Mouse (Mus musculus): ENCODE measurements at regions not wholly inside any gene's neighbourhood (a gene's known extent, or its start where the extent isn't known, plus 50 kb on each side); places are given as distances from the start of the nearest gene placed in this dataset.
"Not testable (repeated sequence)": the region's sequence is repeated elsewhere in the genome, so short reads cannot be mapped to it uniquely, and the experiment has no call there.

DNA sequence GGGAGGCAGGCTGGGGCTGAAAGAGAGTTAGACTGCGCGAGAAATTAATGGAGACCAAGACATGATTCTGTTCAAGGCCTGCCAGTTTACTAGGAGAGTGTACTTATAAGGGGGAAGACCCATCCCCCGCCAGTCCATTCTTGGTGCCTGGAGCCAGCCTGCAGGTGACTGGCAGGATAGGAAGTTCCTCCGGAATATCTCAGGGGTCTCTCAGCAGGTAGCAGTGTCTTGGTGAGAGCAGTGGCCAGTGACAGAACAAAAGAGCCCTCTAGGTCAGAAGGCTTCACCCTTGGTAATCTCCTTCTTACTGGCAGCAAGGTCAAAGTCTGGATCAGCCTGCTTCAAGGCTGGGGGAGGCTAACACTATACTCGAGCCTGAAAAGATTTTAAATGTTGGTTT lies 83.7 kb upstream of the Zfp804b start:
- no peak for DNase-seq (ENCODE audit: low spot score in 2 of 2)

DNA sequence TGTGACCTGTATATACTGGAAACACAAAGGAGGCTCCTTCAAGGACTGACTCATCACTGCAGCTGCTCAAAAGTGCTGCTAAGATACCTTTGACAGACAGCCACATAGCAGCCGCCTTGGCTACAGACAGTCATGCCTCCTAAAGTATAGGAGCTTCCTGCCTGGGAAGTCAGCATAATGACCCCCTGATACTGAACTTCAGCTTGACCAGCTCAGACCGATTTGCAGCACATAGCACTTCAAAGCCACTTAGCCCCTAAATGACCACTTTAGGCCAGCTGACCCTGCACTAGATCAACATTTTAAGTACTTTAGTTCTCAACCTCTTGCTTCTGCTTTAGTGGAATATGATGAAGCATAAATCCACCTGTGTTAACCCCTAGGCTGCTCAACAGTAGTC lies 91.9 kb upstream of the Zfp804b start:
- no peak for DNase-seq (ENCODE audit: low spot score in 2 of 2)

DNA sequence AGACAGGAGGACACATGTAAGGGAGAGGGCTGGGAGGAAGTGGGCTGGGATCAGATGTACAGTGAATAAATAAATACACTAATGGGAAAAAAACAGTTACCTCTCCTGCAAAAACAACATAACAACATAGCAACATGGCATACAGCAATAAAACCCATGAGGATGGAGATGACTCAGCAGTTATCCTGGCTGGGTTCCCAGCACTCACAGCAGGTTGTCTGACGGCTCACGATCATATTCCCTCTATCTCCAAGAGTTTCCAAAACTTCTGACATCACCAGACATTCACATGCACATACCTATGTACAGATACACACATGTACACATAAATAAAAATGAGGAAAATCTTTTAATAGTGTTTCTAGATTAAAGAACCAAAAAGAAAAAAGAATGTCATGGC lies 103.4 kb upstream of the Zfp804b start:
- DNase-seq (ENCODE audit: low spot score in 2 of 2) = no peak

DNA sequence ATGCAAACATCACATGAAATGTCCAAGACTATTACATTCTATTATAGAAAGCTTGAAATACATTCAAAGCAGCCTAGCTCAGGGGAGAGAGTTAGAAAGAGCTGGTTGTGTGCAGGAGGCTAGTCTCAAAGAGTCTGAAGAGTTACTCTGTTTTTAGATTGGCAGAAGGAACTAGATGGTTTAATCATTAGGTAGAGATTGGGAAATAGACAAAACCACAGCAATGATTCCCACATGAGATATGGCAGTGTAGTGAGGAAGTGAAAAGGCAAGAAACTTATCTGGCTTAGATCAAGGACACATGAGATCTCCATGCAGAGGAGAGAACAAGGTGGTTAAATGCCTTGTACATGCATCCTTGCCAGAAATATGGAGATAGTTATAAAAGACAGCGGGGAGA lies 110.3 kb upstream of the Zfp804b start:
- DNase-seq (ENCODE audit: low spot score in 2 of 2) = no peak

DNA sequence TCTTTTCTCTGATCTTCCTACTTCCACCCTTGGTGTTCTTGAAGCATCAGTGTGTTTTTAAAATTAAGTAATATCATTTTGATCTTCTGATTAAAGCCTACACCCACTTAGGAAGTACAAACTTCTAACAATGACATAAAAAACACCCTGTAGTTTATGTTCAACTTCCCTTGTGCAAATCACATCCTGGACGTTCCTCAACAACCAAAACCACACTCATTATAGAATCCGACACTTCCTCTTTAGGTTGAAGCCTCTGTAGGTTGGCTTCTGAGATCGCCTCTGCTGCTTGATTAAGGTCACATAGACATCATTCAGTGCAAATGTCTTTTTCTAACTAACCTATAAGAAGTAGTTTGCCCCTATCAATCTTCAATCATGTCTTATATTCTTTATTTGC lies 112.5 kb upstream of the Zfp804b start:
- no peak for DNase-seq (ENCODE audit: low spot score in 2 of 2)

DNA sequence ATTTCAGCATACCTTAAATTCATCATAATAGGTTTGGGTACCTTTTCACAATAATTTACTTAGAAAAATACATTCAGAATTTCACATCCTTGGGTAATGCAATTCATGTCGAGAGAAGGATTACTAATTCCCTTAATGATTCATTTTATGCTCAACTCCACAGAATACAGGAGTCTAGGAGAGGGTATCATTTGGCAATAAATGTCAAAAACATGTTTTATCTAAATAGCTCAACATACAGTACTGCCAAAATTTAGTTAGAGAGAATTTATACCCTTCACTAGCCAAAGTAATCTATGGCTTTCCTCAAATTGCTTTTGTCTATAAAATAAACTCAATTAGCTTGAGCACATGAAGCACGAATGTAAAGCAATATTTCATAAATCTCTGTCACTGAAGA lies 144.6 kb upstream of the Zfp804b start:
- DNase-seq (ENCODE audit: low spot score in 2 of 2) = no peak

DNA sequence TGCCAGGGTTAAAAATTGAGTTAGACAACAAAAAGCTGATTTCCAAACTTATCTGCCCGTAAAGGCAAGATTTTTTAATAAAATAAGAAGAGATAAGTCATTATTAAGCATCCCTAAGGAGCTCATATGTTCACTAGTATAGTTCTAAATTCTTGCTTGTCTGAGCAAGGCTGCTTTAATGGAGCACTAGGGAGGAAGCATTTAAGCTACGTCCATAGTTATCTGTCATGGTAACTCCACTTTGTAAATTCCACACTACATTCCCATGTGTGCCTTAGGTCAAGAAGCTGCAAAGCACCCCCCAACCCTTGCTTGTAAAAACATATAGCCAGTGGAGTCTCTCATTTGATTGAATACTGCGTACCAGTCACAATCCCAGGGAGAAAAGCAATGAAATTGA lies 145.0 kb upstream of the Zfp804b start:
- DNase-seq (ENCODE audit: low spot score in 2 of 2) = no peak

DNA sequence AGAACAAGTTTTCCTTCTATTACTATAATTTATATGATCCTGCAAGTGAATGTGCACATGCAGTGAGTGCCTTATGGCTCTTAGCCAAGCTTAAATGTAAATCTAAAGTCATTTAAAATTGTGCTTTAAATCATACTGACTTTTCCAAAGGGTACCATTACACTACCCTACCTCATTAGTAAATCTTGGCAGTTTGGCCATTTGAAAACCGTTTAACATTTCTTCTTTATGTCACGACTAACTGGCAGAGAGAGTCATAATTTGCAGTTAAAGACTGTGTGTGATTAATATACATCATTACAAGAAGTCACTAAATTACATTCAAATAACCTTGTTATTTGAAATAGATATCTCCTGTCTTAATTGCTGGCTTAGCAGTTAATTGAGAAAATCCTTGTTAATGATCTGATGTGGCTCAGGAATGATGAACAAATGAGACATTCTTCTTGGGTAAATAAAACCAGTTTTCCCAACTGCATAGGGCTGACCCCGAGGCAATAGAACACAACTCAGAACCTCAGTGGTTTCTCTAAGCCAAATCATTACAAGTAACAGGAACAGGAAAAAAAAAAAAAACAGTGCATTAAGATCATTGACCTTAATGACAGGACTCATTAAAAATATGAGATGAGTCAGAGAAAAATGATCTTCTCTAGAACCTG lies 173.1 kb upstream of the Zfp804b start:
- DNase-seq (ENCODE audit: low spot score in 2 of 2) = no peak

DNA sequence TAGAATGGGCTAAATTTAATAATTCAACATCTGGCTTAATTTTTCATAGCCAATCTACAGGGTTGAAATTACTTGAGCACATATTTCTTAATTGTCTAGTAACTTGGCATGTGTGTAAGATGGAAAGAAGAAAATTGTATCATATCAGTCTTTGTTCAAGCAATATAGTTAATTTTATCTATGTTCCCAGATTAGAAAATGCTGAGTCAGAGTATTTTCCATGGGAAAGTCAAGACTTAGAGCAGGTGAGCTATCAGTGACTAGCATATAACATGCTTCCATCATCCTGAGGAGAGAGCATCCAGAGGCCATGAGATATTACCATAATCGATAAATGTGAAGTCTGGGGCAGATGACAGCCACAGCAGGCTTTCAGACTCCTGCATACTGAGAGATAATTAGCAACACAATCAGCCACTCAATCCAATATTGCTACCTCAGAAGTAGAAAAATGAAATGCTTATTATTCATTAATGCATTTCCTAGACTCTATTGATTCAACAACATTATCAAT lies 188.2 kb upstream of the Zfp804b start:
- DNase-seq (ENCODE audit: low spot score in 2 of 2) = no peak

DNA sequence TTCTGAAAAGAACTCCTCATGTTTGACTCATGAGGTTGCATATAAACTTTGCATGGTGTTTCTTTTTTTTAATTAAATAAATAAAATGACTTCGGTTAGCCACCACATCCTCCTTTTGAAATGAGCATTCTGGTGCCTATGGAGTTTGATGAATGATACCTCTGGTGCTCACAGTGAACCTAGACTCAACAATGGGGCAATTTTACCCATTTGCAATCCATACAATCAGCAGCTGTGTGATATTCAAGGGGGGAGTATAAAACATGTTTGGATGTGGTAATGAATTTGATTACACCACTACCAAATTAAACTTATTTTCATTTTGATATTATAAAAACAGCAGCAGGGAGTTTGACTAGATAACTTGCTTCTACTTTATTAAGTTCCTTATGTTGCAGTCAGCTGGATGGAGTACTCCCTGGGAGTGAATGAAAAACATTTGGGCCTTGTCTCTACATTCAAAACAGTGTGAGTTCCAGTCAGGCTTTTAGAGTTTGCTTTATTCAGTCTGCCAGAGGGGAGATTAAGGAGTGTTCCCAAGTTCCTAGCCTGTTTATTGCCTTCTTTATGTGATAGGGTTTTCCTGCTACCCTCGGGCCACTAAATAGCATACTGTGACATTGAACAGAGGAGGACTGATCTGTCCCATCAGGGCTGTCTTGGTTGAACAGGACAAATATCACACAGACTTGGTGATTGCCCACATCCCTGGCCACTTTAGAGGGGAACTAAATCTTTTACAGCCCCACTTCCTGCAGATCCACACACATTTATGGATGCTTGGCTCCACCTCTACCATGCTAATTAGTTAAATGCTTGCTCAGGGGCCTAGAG lies 195.5 kb upstream of the Zfp804b start:
- no peak for DNase-seq (ENCODE audit: low spot score in 2 of 2)

DNA sequence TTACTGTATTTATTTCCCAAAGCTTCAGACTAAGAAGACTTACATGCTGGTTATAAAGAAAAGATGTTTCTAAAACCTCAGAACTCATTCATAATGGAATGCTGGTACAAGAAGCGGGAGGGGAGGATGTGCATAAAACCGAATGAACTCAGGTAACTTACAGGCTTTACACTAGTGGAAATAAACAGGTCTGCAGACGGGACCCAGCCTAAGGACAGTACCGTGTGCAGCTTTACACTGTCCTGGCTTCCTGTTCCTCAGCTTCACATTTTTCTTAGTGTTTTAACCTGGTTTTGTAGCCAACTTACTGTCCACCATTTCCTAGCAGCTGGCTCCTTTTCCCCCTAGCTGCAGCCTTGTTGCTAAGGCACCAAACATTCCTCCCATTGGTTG lies 196.1 kb upstream of the Zfp804b start:
- no peak for DNase-seq (ENCODE audit: low spot score in 2 of 2)

DNA sequence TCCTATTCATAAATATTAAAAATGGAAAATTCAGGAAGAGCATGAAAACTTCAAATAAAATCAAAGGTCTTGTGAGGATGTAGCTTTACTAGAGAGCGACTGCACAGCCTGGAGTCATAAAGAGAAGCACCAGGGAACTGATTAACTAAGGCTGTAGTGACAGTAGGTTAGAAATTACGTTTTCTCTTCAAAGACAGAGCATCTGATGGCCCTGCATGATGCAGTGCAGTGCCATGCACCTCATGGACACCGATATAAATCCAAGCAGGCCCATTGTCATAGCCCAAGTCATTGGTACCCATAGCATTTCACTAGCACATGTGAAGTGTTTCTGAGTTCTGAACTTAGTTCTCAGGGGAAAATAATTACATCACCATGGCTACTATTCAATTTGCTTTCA lies 199.3 kb upstream of the Zfp804b start:
- DNase-seq (ENCODE audit: low spot score in 2 of 2) = no peak

DNA sequence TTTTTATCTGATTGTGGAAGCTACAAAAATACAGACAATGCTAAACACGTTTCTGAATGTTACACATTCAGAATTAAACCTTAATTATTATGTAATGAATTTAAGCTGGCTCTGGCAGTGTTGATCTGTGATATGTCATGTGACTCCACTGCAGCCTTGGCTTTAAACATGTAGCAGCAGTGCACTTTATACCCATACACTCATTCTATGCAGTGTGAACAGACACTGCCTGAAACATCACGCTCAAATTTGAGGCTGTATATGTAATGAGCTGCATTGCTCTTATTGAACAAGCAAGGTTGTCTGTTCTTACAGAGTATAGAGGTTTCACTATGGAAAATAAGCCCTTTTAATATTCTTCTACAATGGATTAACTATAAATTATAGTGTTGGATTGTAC lies 235.9 kb upstream of the Zfp804b start:
- DNase-seq (ENCODE audit: low spot score in 2 of 2) = no peak

DNA sequence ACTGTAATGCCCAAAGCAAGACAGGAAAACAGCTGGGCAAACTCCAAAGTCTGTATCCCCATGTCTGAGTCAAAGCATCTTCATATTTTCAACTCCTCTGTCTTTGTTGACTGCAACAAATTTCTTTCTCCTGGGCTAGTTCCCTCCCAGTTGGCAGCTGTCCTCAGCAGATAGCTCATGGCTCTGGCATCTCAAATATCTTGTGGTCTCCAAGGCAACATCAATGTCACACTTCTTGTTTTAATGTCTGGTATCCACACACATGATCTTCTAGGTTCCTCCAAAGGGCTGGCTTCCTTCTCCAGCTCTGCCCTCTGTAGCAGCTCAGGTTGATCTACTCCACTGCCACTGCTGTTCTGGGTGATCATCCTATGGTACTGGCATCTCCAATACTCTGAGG lies 242.0 kb upstream of the Zfp804b start:
- no peak for DNase-seq (ENCODE audit: low spot score in 2 of 2)

DNA sequence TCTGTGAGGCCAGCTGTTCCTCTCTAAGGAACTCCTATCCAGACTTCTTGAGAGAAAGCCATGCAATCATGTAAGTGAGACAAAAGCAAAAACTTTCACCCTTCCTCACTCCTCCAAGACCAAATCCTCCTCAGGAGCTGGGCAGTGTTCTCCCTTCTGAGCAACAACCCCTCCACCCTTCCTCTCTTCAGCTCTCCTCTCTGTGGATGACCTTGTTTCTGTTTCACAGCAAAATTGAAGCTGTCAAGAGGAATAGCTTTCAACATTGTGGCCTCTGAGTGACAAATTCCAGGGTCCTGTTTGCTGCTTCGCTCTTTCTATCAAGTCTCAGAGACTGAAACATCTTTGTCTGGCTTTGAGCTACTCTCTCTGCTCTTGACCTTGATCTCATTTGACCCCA lies 255.9 kb upstream of the Zfp804b start:
- DNase-seq (ENCODE audit: low spot score in 2 of 2) = no peak

DNA sequence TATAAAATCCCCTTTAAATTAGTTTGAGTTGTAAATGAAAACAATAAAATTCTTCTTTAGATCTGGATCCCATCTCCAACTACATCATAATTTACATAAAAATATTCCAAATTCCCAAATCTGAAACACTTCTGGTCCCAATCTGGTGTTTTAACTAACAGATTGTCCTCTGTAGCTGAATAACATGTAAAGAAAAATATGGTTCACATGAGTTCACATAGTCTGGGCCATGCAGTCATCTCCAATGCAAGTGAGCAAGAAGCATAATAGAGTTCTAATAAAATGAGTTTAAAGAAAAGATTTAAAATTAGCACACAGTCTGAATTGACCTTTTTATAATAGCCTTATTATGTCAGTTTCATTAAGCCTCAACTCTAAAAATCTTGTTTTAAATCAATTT lies 263.0 kb upstream of the Zfp804b start:
- no peak for DNase-seq (ENCODE audit: low spot score in 2 of 2)

DNA sequence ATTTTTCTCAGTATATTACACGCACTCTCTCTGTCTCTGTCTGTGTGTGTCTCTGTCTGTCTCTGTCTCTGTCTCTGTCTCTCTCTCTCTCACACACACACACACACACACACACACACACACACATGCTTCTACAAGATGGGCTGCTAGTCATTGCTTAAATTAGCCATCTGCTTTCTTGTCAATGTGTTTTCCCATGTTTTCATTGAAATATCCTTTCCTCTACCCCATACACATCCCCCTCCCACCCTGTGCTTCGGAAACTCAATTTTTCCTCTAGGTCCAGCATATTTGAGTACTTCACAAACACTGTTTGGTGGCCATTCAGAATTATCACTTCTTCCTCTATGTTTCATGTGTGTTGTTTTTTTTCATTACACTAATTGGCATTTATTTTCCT lies 263.4 kb upstream of the Zfp804b start:
- no peak for DNase-seq (ENCODE audit: low spot score in 2 of 2)

DNA sequence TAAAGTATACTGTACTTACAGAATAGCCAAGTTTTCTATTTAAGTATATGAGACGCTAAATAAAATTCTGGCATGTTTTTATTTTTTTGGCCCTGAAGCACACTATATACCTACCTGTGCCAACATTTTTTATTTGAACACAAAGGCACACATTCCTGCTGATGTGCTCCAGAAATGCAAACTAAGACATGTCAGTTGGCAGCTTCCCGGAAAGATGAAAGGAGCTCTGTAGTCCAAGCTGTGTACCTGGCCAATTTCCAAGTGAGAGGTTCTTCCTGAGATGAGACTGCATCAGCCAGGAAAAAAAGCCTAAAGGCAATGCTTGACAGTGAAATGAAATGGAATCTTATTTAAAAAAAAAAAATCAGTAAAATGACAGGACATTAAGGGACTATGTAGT lies 305.0 kb upstream of the Steap4 start:
- no peak for DNase-seq (ENCODE audit: low spot score in 2 of 2)

DNA sequence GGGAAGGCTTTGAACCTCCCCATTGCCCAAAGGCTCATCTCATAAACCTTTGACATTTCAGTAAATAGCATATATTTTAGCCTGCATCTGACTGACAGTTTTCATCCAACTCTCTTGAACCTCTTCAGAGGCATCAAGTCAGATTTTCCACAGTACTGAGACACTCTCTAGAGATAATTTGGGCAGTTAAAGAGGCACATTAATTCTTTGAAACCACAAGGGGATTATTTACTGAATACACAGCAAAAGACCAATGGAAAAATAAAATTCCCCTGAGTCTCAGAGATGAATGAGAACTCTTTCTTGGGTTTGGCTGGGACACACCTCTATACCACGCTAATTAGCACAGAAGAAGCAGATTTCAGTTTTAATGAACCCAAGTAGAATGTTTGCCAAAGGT lies 258.5 kb upstream of the Steap4 start:
- DNase-seq (ENCODE audit: low spot score in 2 of 2) = no peak

DNA sequence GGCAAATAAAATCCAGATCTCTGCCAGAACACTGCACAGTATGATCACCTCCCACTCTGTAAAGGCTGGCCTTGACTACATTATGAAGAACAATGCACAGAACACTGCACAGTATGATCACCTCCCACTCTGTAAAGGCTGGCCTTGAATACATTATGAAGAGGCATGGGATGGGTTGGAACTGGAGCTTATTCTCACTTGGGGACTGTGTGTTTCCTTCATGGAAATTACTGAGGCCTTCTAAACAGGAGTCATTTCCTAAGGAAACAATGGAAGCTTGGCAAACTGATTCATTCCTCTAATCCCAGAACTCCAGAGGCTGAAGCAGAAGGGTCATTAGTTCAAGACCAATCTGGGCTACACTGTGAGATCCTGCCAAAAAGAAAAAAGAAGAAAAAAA lies 240.7 kb upstream of the Steap4 start:
- no peak for DNase-seq (ENCODE audit: low spot score in 2 of 2)

DNA sequence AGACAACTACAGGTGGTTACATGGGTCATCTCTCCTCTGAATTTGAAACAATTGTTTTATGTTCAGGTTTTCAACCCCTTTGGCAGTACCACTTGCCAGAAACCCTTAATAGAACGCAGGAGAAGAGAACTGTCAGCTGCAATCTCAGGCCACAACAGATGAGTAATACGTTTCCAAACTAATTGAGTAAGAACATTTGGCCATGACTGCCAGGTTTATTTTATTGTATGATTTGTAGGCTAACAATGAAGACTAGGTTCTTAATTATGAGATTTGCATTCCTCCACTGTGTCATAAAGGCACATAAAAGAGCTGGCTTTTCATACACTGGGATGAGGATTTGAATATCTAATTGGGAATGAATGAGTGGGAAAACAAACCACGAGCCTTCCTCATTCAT lies 240.2 kb upstream of the Steap4 start:
- DNase-seq (ENCODE audit: low spot score in 2 of 2) = no peak

DNA sequence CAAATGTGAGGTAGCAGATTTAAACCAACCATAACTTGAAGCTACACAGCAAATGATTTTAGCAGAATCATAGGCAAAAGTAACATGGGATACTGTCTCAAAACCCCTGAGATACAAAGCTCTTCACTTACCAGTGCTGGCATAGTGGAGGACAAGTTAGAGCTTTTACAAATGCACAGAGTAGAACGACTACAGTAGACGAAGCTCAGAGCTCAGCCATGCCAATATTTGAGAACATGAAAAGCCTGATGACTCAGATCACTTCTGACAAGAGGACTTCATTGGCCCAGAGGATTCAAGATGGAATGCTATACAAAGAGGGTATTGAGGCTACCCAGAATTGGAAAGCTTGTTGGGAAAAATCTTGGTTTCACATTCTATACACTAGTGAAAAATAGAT lies 239.6 kb upstream of the Steap4 start:
- DNase-seq (ENCODE audit: low spot score in 2 of 2) = no peak

DNA sequence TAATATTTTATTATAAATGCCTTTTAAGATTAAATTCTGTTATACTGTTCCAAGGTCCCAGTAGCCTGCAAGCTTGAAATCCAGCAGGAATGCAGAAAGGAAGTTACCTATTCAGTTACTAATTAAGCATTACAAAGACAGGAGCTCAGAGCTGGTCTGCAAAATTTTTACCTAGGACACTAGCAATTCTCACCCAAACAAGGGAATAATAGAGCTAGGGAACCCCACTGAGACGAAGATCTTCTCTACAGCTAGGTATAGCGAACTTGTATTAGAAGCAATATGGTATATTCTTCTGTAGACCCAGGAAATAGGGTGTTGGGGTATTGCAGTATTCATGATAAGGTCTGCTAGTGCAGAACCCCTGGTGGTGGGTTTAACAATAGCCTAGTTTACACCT lies 227.7 kb upstream of the Steap4 start:
- DNase-seq (ENCODE audit: low spot score in 2 of 2) = not testable (repeated sequence)

Data from urinary bladder, postnatal 36 days (tissue).